Mouse (Mus musculus): ENCODE results near the gene Zfp69.

Gene Zfp69

DNA sequence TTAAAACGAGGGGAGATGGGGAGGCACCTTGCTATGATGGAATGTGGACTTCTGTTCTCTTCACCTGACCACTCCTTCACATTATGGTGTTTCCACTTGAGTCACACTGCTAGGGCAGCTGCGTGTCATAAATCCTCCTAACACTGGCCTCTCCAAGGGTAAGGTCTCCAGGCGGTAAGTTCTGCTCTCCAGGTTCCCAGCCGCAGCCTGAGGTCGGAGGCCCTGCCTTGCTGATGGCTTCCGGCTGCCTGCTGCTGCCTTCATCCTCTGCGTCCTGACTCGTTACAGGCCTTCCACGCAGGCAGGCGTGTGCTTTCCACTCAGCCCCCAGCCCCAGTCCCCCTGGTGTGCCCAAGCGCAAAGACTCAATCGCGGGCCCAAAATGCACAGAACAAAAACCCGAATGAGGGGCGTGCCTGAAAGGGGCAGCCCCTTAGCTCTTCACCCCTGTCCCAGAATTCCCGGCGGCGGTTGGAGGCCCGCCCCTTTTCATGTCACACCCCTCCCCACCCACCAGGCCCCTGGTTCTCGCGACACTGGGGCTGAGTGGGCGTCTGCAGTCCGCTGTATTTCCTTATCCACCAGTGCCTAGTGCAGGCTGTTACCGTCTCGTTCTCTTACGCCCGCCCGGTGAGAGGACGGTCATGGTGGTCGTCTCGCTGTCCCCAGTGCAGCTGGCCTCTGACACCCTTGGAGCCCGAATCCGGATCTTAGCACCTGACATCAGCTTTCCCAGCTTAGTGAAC is 26.8 kb downstream of the Zfp69 start, which contains the start of gene Exo5:
TSS of gene Exo5 (minus strand) at position 464 of the 746 bp plus-strand sequence.
- DNase-seq, result peak; percentile 96

DNA sequence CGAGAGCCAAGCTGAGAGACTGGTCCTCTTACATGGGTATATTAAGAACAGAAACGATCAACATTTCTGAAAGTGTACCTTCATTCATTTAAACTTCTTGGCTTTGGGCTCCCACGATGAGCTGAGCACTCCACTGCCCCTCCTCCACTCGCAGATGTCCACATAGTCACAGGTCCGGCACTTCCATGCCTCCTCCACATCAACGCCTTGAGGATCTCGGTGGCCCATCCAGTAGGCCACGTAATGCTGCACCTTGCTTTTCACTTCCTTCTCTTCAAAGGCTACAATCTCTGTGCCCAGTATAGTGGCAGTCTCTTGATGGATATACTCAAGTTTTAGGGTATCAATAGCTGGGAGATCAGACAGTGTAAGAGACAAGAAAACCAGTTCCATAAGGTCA is 30.0 kb downstream of the Zfp69 start:
- DNase-seq, result no peak

DNA sequence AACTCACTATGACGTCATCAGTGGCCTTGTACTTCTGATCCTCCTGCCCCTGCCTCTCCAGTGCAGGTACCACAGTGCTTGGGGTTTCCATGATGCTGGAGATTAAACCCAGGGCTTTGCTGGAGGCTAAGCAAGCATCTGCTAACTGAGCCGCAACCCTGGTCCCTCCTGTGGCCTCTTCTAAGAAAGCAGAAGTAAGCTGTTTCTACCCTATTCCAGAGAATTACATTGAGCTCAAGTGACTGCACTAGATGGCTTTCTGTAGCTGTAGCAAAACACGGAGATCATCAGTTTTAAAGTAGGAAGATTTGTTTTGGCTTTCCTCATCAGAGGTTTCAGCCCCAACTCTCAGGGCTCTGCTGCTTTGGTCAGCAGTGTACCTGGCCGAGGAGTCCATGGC is 37.0 kb downstream of the Zfp69 start:
- DNase-seq, result no peak

DNA sequence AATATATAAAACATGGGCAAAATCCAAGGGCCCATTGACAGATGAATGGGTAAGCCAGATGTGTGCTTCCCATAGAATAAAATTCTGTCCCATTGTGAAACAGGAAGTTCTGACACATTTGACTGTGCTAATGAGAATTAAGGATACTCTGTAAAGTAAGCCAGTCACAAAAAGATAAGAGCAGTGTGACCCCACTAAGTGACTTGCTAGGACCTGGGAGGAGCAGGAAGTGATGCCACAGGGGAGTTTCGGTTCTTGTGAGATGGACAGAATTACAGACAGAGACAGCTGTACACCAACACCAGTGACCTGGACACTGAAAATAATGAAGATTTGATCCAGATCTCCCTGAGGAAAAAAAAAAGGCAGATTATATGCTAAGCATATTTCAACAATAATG is 37.6 kb downstream of the Zfp69 start:
- DNase-seq, result no peak

DNA sequence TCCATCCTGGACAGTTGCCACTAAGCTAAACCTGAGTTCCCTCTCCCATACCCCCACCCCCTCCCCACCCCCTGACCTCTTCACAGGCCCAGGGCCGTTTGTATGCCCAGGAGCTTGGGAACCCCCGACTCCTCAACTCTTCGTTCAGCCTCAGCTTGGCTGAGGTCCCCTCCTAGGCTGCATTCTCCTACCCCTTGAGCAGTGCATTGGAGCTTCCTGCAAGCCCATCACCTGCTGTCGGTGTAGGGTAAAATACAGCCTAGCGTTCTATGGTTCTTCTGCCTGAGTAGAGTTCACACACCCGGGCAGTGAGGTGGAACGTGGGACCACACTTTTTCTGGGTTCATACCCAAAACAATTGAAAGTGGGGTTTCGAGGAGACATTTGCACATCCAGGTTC is 38.1 kb downstream of the Zfp69 start:
- no peak for DNase-seq

DNA sequence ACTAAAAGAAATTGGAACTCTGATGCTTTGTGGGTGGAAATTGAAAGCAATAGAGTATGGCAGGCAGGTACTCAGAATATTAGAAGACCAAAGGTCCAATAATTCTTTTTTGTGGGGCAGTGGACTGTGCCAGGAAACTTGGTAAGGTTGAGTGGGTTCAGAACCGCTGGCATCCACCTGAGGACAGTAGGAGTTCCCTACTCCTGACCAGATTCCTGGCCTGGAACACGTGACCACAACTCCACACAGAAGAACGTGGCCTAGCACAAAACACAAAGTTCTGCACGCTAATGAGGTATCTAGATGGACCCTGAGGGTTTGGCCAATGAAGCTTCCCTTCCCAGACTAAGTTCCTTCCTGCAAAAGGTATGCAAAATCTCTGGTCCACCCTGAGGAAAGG is 38.6 kb downstream of the Zfp69 start:
- DNase-seq, result no peak

DNA sequence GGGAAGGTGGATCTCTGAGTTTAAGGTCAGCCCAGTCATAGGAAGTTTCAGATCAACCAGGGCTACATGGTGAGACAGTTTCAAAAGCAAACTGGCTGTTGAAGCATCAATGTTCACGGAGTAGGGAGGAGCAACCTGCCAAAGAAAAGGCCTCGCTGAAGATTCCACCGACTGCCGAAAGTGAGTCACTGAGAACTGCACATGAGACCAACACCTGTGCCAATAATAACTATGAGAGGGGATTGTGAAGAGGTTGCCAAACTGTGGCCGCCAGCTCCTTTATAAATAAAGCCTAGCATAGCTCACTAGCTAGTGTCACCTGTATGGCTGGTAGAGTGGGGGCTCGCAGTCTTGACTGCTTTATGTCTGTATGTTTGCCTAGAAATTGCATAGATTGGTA is 40.4 kb downstream of the Zfp69 start:
- no peak for DNase-seq

DNA sequence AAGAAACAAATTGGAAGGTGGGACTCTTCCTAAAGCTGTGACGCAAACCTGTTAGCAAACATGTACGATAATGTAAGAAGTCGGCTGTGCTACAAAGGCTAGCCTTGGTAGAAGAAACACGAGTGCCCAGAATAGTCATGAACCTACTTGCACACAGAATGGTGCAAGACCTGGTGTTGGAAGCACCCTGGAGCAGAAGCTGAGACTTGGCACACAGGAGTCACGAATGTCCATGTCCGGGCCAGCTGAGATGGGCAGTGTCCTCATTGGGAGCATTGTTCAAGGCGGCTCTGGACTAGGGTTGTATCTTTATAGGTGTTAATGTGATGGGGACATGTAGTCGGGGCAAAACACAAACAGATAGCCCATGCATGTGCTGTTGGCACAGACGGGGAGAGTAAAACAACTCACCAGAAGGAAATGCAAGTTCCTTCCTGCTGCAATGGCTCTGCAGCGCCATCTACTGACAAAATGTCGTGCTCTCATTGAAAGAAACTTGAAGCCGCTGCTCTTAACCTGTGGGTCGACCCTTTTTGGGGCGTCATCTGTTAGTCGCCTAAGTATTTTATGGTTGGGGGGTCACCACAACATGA is 41.8 kb downstream of the Zfp69 start:
- peak; percentile 66 for DNase-seq

DNA sequence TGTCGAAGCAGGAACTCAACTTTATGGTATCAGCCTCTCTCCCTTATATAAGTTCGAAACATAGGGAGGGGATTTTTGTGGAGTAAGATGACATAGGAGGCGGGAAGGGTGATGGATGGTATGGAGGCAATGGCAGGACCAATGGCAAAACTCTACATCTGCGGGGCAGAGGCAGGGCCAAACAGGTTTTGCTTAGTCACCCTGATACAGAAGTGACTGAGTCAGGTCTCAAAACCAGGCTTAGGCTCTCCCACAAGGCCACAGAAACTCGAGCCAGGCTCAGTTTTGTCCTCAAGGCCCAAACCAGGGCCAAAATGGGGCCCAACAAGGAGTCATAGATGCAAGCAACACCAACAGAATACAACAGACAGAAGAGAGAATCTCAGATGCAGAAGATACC is 45.9 kb downstream of the Zfp69 start:
- DNase-seq, result no peak

DNA sequence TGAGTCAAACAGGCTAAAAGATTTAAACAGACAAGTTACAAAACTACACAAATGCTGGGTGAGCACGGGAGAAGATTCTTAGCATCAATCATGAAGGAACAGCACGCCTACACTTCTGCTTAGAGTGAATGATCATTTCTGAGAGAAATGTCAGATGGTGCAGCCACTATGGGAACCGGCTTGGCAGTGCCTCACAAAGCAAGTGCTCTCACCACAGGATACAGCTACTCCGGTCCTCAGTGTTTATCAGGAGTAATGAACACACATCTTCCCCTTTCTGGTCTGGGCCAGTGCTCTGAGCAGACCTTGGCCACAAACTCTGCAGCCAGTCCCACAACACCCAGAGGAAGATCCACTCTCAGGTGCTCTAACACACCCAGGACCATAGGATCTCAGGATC is 47.0 kb downstream of the Zfp69 start:
- no peak for DNase-seq

DNA sequence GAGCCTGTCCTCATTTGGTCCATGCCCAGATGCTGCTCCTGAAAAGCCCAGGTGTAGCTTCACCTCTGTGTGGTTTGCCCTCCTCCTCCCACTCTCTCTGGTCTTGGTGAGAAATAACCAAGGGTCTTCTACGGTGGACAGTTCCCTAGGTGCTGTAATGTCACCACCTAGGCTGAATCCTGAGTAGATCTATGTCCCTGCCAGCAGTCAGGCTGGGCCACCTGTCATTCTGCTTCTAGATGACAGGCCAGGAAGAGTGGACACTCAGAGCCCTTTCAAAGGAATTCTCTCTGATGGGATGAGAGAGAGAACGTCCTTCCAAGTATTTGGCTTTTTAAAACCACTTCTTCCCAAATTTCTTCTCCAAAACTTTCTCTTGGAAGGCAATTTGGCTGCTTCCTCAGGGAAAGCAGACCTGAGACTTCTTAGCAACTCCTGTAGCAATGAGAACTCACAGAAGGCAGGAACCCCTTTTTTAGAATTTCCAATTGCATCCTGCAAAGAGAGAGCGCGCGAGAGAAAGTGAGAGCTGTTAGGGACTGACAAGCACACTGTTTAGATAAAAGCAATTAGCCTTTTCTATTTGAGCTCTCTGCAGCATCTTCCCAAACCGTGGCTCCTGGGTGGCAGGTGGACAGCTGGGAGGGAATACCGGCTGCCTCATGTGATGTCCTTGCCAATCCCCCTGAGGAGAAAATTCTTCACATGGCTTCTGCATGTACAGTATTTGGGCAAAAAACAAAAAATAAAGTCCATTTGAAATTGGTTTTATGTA is 55.5 kb downstream of the Zfp69 start:
- no peak for DNase-seq

DNA sequence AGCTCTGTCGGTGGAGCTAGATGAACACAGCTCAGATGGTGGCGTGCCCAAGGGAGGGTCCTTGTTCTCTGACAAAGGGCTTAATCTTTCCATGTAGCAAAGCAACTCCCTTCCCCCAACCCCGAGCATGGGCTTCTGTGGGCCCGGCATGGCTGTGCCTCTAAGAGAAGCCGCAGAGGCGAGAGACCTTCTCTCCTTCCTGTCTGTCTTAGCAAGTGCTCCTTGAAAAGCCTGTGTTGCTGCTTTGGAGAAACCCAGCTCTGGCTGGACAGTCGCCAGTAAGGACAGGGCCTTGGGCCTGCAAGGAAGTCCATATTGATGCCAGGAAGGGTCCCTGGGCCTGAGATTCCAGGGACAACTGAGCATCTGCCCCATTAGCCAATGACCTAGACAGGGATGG is 56.3 kb downstream of the Zfp69 start:
- DNase-seq, result no peak

DNA sequence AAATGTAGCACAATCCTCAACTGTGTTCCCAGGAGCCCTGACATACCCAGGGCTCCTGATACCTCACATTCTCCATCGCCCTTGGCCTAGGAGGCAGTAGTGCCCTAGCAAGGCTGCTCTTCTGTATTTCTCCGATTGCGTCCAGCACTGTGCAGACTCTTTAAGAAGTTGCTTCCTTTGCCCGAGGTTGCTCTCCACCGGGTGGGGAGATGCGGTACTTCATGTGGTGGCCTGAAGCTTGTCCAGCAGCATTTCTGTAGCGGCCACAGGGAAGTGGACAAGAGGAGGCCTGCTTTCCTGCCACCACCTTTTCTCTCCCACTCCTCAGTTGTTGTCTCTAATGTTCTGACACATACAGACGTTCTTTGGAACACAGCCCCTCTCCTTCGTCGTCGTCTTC is 56.9 kb downstream of the Zfp69 start:
- DNase-seq, result no peak

DNA sequence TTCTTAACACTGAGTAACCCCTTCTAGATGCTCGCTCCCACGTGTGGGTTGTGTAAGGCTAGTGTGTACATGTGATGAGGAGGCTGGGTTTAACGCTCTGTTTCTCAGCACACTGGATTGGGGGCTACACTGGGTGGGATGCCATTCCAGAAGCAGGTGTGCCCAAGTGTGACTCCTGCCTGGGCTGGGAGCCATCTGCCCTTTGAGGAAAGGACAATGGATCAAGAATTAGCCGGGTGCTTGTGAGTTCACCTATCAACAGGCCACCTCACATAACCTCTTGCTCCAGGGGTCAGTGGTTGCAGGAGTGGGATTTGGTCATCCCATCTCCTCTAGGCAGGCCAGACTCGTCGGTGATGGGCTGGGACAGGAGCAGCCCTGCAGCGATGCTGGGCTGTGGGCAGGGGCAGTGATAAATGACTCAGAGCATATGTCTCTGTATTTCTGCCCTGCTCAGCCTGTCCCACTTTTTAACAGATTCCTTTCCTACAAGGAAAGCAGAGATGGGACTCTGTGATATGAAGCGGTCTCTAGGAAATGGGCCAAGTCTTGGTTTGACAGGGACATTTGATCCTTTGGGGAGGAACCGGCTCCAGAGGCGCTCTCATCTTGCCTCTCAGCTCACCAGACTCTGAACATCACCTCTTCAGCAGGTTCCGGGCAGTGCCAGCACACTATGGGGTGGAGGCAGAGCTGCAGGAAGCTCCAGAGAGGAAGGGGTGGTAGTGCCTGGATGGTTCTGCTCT is 57.7 kb downstream of the Zfp69 start:
- no peak for DNase-seq

DNA sequence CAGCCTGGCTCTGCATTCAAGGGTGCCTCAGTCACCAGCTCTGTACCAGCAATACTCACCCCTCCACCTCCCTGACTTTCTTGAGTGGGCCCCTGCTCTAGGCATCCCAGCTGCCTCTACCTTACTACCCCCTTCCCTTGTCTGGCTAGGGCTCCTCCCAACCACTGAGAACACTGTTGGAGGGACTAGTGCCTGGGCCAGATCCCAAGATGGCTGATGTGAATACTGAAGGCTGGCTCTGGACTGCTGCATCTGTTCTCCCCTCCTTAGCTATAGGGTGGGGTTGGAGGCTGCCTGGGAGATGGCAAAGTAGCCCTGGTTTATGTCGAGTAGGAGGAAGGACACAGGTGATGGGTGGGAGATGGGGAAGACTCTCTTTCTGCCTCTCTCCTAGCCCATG is 59.0 kb downstream of the Zfp69 start:
- no peak for DNase-seq

DNA sequence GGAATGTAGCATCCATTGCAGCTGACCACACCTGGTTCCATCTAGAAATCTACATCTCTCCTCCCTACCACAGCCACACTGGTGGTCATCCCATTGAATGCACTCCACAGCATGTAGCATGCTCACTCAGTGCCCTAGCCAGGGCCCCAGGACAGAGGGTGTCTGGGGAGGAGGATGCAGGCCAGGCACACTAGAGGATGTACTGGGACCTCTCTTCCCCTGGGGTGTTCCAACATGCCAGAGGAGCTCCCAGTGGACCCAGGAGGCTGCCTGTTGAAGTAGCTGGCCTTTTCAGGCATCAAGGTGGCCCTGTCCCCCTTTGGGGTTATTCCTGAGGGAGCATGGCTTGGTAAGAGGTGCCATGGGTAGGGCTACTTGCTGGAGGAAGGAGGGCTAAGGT is 59.5 kb downstream of the Zfp69 start:
- DNase-seq, result no peak

DNA sequence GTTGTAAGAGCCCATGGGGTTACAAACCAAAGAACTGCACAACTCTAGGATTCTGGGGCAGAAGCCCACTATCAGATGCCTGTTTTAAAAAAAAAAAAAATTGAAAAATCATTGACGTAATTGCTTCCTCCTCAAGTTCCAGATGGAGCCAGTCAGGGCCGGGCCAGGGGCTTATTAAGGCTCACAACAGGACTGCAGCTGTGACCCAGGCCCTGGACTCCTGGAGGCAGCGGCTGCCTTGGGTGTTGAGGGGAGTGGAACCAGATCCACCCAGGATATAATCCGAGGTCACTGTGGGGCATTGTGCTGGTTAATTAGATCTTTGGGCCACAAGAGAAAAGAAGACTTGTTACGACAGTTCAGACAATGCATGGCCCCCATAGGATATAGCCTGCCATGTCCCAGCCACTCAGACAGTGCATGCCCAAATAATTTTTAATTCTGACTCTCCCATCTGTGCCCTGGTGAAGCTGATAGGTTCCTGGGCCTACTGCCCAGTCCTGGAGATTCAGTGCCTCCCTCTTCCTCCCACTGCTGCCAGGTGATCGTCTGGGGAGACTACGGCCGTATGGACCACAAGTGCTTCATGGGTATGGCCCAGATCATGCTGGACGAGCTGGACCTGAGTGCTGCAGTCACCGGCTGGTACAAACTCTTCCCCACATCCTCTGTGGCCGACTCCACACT is 60.6 kb downstream of the Zfp69 start:
- DNase-seq, result no peak

DNA sequence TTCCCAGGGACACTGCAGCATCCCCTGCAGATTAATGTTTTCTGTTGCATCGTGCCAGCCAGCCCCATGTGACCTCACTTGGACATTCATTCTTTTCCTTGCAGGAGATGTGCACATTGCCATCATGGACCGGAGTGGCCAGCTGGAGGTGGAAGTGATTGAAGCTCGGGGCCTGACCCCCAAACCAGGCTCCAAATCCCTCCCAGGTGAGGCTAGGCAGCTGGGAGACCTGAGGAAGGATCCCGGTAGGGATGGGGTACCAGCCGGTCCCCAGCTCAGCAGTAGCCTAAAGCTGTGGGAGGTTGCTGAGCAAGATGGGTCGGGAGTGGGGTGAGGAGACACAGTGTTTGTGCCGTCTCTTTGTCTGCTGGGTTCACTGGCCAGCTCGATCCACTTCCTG is 62.6 kb downstream of the Zfp69 start:
- no peak for DNase-seq

DNA sequence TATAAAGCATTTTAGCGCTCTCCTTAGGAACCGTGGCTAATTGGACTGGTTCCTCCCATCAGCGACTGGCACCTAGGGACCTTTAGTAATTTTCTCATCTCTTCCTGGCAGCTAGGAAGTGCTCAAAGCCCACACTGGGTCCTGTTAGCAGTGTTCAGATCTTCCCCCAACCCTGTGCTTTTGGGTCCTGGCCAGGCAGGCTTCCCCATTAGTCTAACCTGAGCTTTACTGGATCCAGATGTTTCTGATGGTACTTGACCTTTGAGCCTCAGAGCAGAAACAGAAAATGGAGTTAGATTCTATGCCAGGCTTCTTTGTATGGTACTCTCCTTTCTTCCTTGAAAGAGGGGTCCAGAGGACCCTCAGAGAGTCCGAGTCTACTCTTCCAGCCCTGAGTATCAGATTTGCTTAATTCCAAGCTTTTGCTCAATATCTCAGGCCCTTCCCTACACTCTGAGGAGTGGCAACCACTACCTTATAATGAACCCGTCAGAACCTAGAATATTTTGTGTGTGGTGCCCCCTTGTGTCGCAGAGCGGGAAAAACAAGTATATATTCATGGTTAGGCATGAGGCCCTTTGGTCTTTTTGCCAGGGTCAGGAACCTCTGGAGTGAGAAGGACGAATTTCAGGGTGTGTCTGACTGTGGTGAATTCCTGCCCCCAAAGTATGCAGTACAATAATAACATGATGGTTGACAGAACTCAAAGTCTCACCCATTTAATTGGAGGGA is 64.0 kb downstream of the Zfp69 start:
- DNase-seq, result peak; percentile 67

DNA sequence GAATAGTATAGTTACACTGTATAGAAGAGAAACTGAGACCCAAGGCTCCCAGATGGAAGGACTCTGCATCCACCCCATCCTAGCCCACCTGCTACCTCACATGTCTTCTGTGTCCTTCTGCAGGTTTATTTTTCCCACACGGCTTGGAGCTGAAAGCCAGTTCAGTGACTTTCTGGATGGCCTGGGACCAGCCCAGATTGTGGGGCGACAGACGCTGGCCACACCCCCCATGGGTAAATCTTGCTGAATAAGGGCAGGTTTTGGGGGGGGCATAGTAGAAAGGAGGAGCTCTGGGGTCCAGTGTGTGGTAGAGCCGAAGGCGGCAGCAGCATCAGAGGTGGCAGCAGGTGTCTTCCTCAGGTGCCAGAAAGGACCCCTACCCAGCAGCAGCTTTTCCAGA is 64.7 kb downstream of the Zfp69 start:
- DNase-seq, result no peak

DNA sequence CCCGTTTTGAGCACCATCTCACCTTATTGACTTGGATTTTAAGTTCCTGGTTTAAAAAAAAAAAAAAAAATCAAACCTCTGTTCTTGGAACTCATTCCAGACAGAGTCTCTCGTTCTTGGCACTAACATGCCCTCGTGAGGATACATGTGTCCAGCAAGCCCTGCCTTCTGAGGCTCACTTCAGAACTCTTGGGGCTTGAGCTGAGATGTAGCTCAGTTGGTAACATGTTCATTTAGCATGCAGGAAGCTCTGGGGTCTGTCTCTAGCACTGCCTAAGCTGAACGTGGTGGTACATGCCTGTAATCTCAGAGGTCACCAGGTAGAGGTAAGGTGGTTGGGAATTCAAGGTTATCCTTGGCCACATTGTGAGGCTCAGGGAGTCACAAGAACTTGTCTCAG is 65.4 kb downstream of the Zfp69 start:
- DNase-seq, result no peak

Measured in lung, postnatal 10 days (tissue).